Mouse (Mus musculus): Measurements from ENCODE around the gene Itpr2.

GRCm38 (mm10) chr6:146500771-146501170, 1.3 kb downstream of the Itpr2 start:
- TF ChIP-seq CTCF (IDR thresholded peaks at IDR 0.05; ENCODE audit: control insufficient read depth, insufficient read depth, low read length) = no peak
- no peak for TF ChIP-seq POLR2A (IDR thresholded peaks at IDR 0.05; ENCODE audit: borderline replicate concordance, control insufficient read depth, low read depth, low read length)

Measured in bone marrow, adult 2 months (tissue).